Mouse (Mus musculus) G1E (cell line): ENCODE data around the gene Ercc6l2.

Experiments used
- CTCF ChIP-seq: IDR thresholded peaks from 2 replicates; pipeline ENCODE4 v1.5.1; 2012; ENCODE audit warnings: low read depth, low read length, inconsistent platforms, mixed read lengths
- GATA1 ChIP-seq: IDR thresholded peaks from 2 replicates; pipeline ENCODE4 v1.6.1; 2012; ENCODE audit warnings: borderline replicate concordance, low read length, inconsistent platforms, mixed read lengths

GRCm38 (mm10) chr13:63778925-63779324 is 36.1 kb upstream of the Ercc6l2 start:
- TF ChIP-seq CTCF (no peak), GATA1 (no peak)
